Mouse (Mus musculus) olfactory bulb, adult 2 months (tissue): ENCODE results near the gene Glrx5. TPM values are rescaled to one million over a fixed set of nuclear protein-coding genes. Genes with fewer than 3 reads are reported as not detected.

Source experiments
- H3K27ac ChIP-seq: fragments of 200-500 bp; 2 replicates; pipeline ENCODE4 v1.5.1; 2012; ENCODE audit warnings: low read depth, low read length; ENCODE audit not compliant: insufficient read depth
- H3K4me1 ChIP-seq: fragments of 200-500 bp; 2 replicates; pipeline ENCODE4 v1.6.1; 2012; ENCODE audit warnings: low read length; ENCODE audit not compliant: control insufficient read depth, insufficient read depth
- H3K4me3 ChIP-seq: fragments of 200-500 bp; 2 replicates; pipeline ENCODE4 v1.5.1; 2012; ENCODE audit warnings: mild to moderate bottlenecking, low read depth, low read length, moderate library complexity; ENCODE audit not compliant: insufficient read depth
- CTCF ChIP-seq: fragments of 200-500 bp; IDR thresholded peaks from 2 replicates; pipeline ENCODE4 v1.5.1; 2012; ENCODE audit warnings: low read depth, mild to moderate bottlenecking, low read length, moderate library complexity; ENCODE audit not compliant: insufficient read depth
- POLR2A ChIP-seq: fragments of 200-500 bp; IDR thresholded peaks from 2 replicates; pipeline ENCODE4 v1.6.1; 2012; ENCODE audit warnings: mild to moderate bottlenecking, low read depth, low read length, moderate library complexity; ENCODE audit not compliant: insufficient read depth
- whole genome bisulfite sequencing: fragments of 180-500 bp; shearing (Covaris S2); methylation state at CpG from one replicate; pipeline ENCODE4 v1.1.7; 2018; 5-methylcytosine and 5-hydroxymethylcytosine counted together
- polyA plus RNA-seq: library from polyadenylated mRNA; stranded (reverse); fragments of >200 nt; gene quantifications from 2 replicates; pipeline ENCODE4 v1.2.4, GENCODE M21; 2012; ENCODE audit warnings: low replicate concordance; ENCODE audit not compliant: missing spikeins, insufficient read depth, insufficient read length

The Glrx5 gene
- polyA plus RNA-seq, 1 experiment: not detected

DNA sequence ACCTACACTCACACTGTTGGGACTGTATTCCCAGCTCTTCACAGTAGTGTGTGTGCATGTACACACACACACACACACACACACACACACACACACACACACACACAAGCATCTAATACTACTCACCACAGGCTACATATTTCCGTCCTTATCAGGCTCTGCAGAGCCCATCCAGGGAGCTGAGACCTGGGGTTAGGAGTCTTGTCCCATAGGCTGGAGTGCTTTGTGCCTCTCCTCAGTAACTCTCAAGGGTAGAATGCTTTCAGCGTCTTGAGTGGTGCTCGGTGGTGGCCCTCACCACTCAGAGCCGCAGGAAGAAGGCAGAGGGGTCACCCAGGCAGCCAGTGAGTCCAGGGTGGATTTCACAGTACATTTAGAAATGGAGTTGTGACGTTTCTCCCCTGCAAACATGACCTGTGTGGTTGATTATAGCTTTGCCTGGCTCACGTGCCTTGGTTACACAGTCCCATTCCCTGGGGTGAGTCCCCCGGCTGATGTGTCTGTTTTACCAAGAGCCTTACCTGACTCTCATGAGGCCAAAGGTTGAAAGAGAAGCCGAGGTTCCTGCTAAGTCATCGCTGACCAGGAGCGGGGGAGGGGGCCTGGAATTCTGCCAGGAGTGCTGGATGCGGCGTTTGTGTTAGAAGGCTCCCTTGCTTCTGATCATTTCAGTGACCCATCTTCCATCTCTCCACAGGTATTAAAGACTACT, 7.2 kb downstream of the Glrx5 start:
- TF ChIP-seq POLR2A (no peak), CTCF (no peak)

DNA sequence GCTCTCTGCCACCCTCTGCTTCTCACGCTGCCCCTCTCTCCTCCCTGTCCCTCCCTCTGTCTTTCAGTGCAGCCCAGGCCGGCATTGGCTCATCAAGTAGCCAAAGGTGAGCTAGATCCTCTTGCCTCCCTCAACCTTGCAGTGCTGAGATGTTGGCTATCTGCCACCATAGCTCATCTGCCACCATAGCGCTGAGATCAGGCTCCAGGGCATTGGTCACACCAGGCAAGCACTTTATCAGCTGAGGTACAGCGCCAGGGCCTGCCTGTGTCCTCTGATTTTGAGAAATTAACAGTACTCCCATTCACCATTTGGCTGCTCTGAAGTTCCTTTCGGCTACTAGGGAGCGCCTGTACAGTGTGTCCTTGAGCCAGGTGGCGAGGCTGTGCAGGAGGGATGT, 8.5 kb downstream of the Glrx5 start:
- H3K27ac ChIP-seq: no peak overlapping the region
- TF ChIP-seq POLR2A: no peak
- no peak for TF ChIP-seq CTCF
- peaks cover 21% of the 10 kb centered on the region for H3K4me1 ChIP-seq
- 88% methylated on average over 7 of the region's 7 CpGs for WGBS
- H3K4me3 ChIP-seq: no peak overlapping the region

More for the DNA sequence above, 7.2 kb downstream of the Glrx5 start:
- Histone ChIP-seq H3K27ac (no peak overlapping the region), H3K4me3 (no peak overlapping the region), H3K4me1 (peaks cover 30% of the 10 kb centered on the region)
- 60% methylated on average over 12 of the region's 12 CpGs for WGBS

DNA sequence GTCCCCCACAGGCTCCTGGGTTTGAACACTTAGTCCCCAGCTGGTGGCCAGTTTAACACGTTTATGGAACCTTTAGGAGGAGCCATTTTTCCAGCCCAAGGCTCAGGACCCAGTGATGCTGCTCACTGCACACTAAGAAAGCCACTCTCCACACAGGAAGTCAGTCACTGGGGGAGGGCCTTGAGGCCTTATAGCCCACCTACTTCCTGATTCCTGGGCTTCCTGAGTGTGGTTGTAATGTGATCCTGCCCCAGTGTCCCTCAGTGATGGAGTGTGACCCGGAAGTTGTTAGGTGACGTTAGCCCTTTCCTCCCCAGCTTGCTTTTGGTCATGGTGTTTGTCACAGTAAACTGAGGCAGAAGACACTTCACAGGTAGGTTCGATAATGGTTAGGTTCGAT, 10.6 kb downstream of the Glrx5 start:
- peaks cover 17% of the 10 kb centered on the region for H3K4me1 ChIP-seq
- H3K4me3 ChIP-seq: no peak overlapping the region
- TF ChIP-seq CTCF: no peak
- no peak for TF ChIP-seq POLR2A
- no peak overlapping the region for H3K27ac ChIP-seq
- WGBS: 96% methylated on average over 5 of the region's 5 CpGs

GRCm38 (mm10) chr12:105044775-105045174, 12.3 kb downstream of the Glrx5 start:
- TF ChIP-seq CTCF: no peak
- TF ChIP-seq POLR2A: no peak
- Histone ChIP-seq H3K4me1 (peaks cover 11% of the 10 kb centered on the region), H3K4me3 (no peak overlapping the region), H3K27ac (no peak overlapping the region)
- whole genome bisulfite sequencing: 91% methylated on average over 9 of the region's 9 CpGs

DNA sequence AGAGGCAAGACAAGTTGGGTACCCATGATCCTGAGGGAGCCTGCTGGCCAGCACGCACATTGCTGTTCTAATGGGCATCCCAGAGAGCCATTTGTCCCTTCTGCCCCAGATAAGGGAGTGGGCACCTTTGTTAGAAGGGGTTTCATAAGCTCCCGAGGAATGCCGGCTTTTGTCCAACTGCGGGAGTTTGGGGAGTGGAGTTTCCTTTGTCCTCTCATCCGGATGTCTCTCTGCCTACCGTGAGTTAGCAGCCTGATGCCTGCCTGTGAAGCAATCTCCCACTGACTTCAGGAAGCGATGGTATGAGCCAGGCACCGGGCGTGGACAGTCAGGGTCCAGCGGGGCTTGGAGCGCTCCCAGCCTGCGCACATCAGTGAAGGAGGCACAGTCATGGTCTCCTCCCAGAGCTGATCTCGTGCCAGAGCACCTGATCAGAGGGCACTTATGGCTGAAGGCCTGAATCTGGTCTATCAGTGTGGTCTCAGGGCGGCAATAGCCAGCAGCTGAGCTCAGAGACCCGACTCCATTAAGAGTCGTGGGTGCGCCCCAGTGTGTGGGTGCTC, 15.9 kb downstream of the Glrx5 start:
- H3K4me3 ChIP-seq: no peak overlapping the region
- no peak overlapping the region for H3K27ac ChIP-seq
- no peaks in the 10 kb centered on the region for H3K4me1 ChIP-seq
- TF ChIP-seq POLR2A (no peak), CTCF (no peak)
- 52% methylated on average over 17 of the region's 17 CpGs for whole genome bisulfite sequencing

- TF ChIP-seq CTCF: no peak
- no peak for TF ChIP-seq POLR2A
- 88% methylated on average over 12 of the region's 12 CpGs for WGBS
- H3K4me3 ChIP-seq: no peak overlapping the region
Measured at GRCm38 (mm10) chr12:105049813-105050212, 17.3 kb downstream of the Glrx5 start.

DNA sequence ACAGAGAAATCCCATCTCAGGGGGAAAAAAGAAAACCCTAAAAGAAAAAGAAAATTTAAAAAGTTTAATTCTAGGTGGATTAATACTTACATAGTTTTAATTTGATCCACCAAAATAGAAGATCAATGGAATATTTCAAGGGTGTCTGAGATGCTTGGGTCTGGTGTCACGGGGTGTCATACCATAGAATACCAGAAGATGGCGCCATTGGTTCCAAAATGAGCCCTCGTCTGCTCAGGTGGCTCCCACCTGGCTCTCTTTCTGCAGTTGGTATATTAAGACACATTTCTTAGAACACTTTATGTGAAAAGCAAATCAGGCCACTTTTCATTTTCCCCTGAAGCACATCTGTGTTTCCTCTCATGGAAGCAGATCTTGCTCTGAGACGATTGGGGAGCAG, 18.4 kb downstream of the Glrx5 start:
- TF ChIP-seq POLR2A (no peak), CTCF (peak; percentile 63; the same call in 1 of the 2 replicates)
- Histone ChIP-seq H3K4me3 (no peak overlapping the region), H3K4me1 (peaks cover 3% of the 10 kb centered on the region; the same call in 1 of the 2 replicates), H3K27ac (no peak overlapping the region)
- 18% methylated on average over 4 of the region's 4 CpGs for WGBS

More at GRCm38 (mm10) chr12:105049813-105050212, 17.3 kb downstream of the Glrx5 start:
- Histone ChIP-seq H3K27ac (no peak overlapping the region), H3K4me1 (no peaks in the 10 kb centered on the region; the same call in 1 of the 2 replicates)

- WGBS: 97% methylated on average over 15 of the region's 15 CpGs
Measured at GRCm38 (mm10) chr12:105054041-105054440, 21.6 kb downstream of the Glrx5 start.

DNA sequence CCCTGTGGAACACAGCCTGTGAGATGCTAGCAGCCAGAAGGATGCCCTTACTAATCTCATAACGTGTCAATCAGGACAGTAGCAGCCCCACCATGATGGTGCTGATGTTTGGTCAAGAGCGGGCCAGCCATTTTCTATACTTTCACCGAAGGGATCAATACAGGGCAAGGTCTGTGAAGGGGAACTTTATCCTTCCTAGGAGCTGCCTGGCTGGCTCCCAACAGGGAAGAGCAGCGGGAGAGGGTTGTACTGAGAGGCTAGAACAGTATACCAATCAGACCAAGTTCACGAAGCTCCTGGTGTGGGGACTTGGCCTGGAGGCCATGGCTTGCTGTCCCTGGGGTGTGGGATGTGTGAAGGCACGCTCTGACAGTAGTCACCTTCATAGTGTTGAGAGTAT, 22.8 kb downstream of the Glrx5 start:
- 93% methylated on average over 6 of the region's 6 CpGs for WGBS
- Histone ChIP-seq H3K4me3 (no peak overlapping the region), H3K4me1 (peaks cover 3% of the 10 kb centered on the region; the same call in 1 of the 2 replicates), H3K27ac (no peak overlapping the region)
- TF ChIP-seq POLR2A: no peak
- TF ChIP-seq CTCF: no peak

More at GRCm38 (mm10) chr12:105054041-105054440, 21.6 kb downstream of the Glrx5 start:
- H3K4me3 ChIP-seq: no peak overlapping the region
- no peak overlapping the region for H3K27ac ChIP-seq
- TF ChIP-seq POLR2A (no peak), CTCF (no peak)
- H3K4me1 ChIP-seq: peaks cover 3% of the 10 kb centered on the region; the same call in 1 of the 2 replicates
